Mouse (Mus musculus) retina, postnatal 1 day (tissue): ENCODE data around the gene Arhgap4.

ENCODE experiments used
- DNase-seq: peaks from one replicate; pipeline ENCODE4 v3.0.0-alpha.2; 2012

Gene Arhgap4

GRCm38 (mm10) chrX:73921823-73922549 lies at the start of gene Arhgap4, which contains the start of gene Naa10:
Gene Arhgap4, minus strand, starts transcription at chrX:73921870.
Gene Naa10, minus strand, starts transcription at chrX:73921944.
- DNase-seq = peak; percentile 95

- no peak for DNase-seq
Observed at GRCm38 (mm10) chrX:73970781-73971180, 49.1 kb upstream of the Arhgap4 start.

GRCm38 (mm10) chrX:73969729-73970128 lies 48.1 kb upstream of the Arhgap4 start:
- no peak for DNase-seq

GRCm38 (mm10) chrX:73969167-73969566 lies 47.5 kb upstream of the Arhgap4 start:
- DNase-seq = no peak

GRCm38 (mm10) chrX:73967177-73968075 lies 45.8 kb upstream of the Arhgap4 start:
- DNase-seq = peak; percentile 97

GRCm38 (mm10) chrX:73966248-73967176 lies 44.8 kb upstream of the Arhgap4 start, which contains the start of gene Hcfc1:
Gene Hcfc1, minus strand, starts transcription at chrX:73966357.
- peak; percentile 93 for DNase-seq

- peak; percentile 18 for DNase-seq
Observed at GRCm38 (mm10) chrX:73965307-73965706, 43.6 kb upstream of the Arhgap4 start.

GRCm38 (mm10) chrX:73964363-73964762 lies 42.7 kb upstream of the Arhgap4 start:
- DNase-seq = no peak

- no peak for DNase-seq
Observed at GRCm38 (mm10) chrX:73954988-73955387, 33.3 kb upstream of the Arhgap4 start.

- no peak for DNase-seq
Observed at GRCm38 (mm10) chrX:73952603-73953002, 30.9 kb upstream of the Arhgap4 start.

GRCm38 (mm10) chrX:73949341-73949740 lies 27.7 kb upstream of the Arhgap4 start:
- no peak for DNase-seq

- DNase-seq = peak; percentile 82
Observed at GRCm38 (mm10) chrX:73948647-73949046, 27.0 kb upstream of the Arhgap4 start.

- no peak for DNase-seq
Observed at GRCm38 (mm10) chrX:73946896-73947295, 25.2 kb upstream of the Arhgap4 start.

- DNase-seq = no peak
Observed at GRCm38 (mm10) chrX:73942294-73942693, 20.6 kb upstream of the Arhgap4 start.

- DNase-seq = no peak
Observed at GRCm38 (mm10) chrX:73941860-73942259, 20.2 kb upstream of the Arhgap4 start.

GRCm38 (mm10) chrX:73931871-73932270 lies 10.2 kb upstream of the Arhgap4 start:
- no peak for DNase-seq

GRCm38 (mm10) chrX:73930402-73931062 lies 8.9 kb upstream of the Arhgap4 start, which contains the start of gene Renbp:
Gene Renbp, minus strand, starts transcription at chrX:73930850.
- peak; percentile 82 for DNase-seq

- DNase-seq = no peak
Observed at GRCm38 (mm10) chrX:73922550-73922882, 846 bp upstream of the Arhgap4 start.

GRCm38 (mm10) chrX:73921285-73921822 lies 316 bp downstream of the Arhgap4 start:
- no peak for DNase-seq

- no peak for DNase-seq
Observed at GRCm38 (mm10) chrX:73918631-73919030, 3.0 kb downstream of the Arhgap4 start.

GRCm38 (mm10) chrX:73916945-73917344 lies 4.7 kb downstream of the Arhgap4 start:
- DNase-seq = no peak
